Mouse (Mus musculus) right cerebral cortex, postnatal 4 days (tissue): Measurements from ENCODE around the gene Olfr1371.

Source experiments
- DNase-seq: peaks from one replicate; pipeline ENCODE4 v3.0.0-alpha.2; 2022

The Olfr1371 gene

GRCm38 (mm10) chr11:52213887-52214286 lies at the start of gene Olfr1371:
TSS of gene Olfr1371 (minus strand) at chr11:52213987.
- DNase-seq, result no peak

DNA sequence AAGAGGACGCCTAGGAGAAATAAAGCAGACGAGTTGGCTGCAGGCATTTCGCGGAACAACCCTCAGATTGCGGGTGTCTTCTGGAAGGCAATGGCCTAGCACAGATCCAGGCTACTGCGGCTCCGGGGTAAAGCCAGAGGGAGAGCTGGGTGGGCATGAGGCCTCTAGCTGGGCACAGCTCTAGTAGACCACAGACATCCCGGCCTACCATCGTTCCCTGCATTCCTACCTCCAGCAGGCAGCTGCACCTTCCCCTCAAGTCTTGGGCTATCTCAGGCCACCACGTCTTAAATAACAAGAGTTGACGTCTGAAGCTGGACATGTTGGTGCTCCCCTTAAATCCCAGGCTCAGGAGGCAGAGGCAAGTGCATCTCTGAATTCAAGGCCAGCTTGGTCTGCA lies 48.6 kb upstream of the Olfr1371 start:
- no peak for DNase-seq

- DNase-seq, result no peak
Observed at GRCm38 (mm10) chr11:52261937-52262336, 48.1 kb upstream of the Olfr1371 start.

DNA sequence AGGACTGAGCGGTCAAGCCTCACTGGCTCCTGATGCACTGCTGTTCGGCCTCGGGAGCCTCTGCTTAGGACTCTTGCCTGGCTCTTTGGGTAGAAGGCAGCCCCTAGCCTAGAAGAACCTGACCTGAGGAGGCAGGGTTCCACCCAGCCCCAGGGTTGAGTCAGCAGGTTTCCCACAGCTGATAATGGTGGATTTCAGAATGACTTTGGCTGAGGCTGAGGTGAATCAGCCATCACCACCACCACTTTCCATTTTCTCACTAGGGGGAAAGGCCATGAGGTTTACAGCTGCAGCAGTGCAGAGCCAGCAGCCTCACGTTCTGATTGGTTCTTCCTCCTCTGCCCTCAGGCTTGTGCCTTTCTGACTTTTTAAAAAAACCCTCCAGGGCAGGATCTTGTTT lies 47.1 kb upstream of the Olfr1371 start:
- DNase-seq, result no peak

DNA sequence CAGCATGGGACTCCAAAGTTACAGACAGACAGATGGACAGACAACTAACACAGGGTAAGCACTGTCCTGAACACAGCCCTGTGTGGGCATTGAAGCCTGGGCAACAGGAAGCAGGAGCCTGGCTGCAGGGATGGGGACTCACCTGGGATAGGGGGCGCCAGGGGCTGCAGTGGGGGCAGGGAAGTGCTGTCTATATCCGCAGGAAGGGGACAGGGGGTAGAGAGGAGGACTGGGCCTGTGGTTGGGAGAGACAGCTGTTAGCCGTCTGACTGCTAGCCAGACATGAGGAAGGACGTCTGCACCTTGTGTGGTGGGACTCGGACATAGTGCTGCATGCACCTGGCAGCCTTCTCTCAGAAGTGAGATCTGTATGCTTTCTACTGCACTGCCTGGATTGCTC lies 44.9 kb upstream of the Olfr1371 start:
- DNase-seq, result no peak

DNA sequence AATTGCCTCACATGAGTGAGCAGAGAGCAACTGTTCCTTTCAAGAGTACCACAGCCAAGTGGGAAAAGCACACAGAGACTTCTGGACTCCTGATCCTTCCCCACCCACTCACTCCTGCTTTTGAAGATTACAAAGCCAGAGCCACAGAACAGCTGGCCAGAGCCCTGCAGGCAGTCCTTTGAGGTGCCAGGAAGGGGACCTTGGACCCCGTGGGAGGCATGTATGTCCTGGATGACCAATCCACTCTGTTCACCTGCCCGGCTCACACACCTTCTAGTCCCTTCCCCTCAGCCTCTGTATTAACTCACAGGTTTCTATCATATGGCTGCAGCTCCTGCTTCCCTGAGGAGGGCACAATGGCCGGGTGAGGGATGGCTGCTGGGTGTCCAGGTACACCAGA lies 43.6 kb upstream of the Olfr1371 start:
- no peak for DNase-seq

GRCm38 (mm10) chr11:52255077-52255476 lies 41.3 kb upstream of the Olfr1371 start:
- no peak for DNase-seq

DNA sequence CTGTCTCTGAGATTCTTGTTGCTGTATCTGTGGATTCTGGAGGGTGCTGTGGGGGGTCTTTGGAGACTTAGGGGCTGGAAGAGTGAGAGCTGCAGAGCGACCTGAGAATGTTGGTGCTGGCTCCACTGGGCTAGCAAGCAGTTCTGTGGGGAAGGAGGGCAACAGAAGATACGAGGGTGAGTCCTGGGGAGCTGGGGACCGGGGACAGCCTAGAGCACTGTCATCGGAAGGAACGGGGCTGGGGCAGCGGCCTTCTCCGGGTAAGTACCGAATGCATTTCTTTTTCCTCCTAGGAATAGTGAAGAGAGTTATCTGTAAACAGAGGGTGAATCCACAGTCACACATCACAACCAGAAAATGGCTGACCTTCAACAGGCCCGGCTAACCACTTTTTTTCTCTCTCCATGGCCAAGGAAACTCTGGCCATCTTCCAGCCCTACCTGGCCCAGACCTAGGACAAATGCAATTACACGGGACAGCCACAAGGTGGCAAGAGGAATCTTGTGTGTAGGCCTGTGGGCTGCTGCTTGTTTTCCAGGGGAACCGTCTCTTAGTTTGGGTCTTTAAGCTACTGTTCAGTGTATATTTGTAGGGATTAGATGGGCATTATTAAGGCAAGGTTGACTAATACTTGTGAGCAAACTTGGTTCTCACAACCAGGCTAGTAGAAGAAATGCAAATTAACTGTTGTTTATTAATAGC lies 40.0 kb upstream of the Olfr1371 start:
- peak; percentile 49 for DNase-seq

GRCm38 (mm10) chr11:52252692-52253091 lies 38.9 kb upstream of the Olfr1371 start:
- DNase-seq, result no peak

GRCm38 (mm10) chr11:52251770-52252169 lies 38.0 kb upstream of the Olfr1371 start:
- DNase-seq, result no peak

DNA sequence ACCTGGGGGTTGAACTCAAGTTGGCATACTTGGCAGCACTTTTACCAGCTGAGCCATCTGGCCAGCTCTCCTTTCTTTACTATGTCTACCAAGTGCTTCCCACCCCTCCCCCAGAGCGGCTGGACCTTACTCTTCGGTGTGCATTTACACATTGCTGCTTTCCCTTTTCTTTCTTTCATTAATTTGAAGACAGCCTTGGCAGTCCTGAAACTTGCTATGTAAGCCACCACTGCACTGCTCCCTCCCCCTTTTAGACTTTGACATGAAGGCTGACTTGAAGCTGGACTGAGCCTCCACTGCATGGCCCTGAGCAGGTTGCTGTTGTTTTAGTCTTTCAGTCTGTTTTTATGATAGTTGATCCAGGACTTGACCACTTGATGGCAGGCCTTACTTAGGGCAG lies 35.7 kb upstream of the Olfr1371 start:
- DNase-seq, result no peak

- no peak for DNase-seq
Observed at GRCm38 (mm10) chr11:52240898-52241542, 27.2 kb upstream of the Olfr1371 start.

GRCm38 (mm10) chr11:52234509-52234908 lies 20.7 kb upstream of the Olfr1371 start:
- DNase-seq, result no peak

DNA sequence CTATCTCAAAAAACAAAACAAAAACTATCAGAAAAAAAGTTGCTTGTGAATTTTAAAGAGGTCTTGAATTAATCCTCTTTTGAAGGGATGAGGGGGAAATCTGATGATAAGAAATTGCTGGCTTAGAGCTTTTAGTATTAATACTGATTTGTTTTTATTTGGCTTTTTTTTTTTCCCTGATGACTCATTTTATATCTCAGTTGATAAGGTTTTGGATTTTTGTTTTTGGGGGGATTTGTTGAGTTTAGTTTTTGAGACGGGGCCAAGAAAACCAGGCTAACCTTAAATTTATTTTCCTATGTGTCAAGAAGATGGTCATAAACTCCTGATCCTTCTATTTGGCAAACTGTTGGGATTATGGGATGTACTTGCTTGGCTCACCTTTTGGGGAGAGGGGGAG lies 20.1 kb upstream of the Olfr1371 start:
- no peak for DNase-seq

- DNase-seq, result no peak
Observed at GRCm38 (mm10) chr11:52233043-52233653, 19.4 kb upstream of the Olfr1371 start.

DNA sequence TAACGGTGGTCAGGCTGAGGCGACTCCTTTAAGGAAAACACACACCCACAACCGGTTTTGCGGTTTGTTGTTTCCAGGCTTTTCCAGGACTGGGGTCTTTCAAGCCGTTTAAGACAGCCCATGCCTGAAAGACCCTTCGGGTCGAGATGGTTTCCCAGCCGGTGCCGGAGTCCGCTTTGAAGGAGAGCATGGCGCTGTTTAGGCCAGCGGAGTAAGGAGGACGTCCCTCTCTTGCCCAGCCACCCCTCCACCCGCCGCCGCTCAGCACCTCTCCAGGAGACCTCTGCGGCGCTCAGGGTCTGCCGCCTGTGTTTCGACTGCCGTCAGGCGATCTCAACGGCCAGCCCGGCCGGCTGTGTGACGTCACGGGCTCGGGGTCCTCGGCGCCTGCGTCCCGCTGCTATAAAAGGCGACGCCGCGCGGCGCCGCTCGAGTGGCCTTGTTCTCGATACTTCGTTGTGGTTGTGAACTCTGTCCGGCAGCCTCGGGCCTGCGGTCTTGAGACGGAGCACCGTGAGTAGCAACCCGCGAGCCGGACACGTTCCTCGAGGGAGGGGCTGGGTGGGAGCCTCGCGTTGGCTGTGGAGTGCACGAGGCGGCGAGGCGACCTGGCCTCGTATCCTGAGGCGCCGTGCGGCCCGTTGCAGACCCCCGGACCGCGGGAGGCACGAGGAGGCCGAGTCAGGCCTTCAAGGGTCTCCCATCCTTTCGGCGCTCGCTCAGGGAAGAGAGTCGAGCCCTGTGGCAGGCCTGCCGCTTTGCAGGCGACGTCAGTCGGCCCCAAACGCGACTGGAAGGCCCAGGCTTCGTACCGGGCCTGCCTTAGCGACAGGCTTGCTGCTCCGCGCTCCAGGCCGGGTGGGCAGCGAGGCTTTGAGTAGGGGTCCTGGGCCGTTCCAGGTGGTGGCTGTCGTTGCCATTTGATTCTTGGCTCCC lies 18.1 kb upstream of the Olfr1371 start, which contains the start of gene Skp1a:
TSS of gene Skp1a (plus strand) at position 390 of the 936 bp plus-strand sequence.
- DNase-seq, result peak; percentile 95

GRCm38 (mm10) chr11:52230694-52231093 lies 16.9 kb upstream of the Olfr1371 start:
- no peak for DNase-seq

DNA sequence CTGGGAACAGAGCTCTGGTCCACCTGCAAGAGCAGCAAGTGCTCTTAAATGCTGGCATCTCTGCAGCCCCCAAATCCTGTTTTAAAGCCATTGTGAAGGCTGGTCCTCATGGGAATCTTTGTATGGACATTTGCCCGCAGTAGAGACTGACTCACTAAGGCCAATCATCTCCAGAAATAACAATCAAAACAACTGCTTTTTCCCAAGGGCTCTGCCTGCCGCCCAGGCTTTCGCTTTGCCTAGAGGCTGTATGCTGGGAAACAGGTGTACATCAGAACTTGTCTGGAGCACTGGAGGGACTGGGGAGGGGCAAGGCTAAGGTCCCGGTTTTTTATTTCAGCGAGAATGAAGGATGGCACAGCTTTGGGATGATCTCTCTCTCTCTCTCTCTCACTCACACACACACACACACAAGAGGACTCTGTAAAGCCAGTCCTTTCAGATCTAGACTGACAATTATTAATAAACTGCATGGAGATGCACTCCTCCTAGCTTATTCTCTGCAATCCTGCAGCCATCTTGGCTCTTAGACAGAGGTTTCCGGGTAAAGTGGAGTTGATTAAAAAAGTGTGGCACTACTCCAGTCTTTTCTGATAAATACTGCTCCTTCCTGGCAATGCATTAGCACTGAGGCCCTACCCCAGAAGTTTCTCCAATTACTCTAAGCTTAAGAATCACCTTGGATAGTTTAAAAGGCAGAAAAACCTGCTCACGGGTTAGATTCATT lies 15.1 kb upstream of the Olfr1371 start:
- DNase-seq, result no peak

GRCm38 (mm10) chr11:52227466-52228226 lies 13.9 kb upstream of the Olfr1371 start:
- DNase-seq, result no peak

DNA sequence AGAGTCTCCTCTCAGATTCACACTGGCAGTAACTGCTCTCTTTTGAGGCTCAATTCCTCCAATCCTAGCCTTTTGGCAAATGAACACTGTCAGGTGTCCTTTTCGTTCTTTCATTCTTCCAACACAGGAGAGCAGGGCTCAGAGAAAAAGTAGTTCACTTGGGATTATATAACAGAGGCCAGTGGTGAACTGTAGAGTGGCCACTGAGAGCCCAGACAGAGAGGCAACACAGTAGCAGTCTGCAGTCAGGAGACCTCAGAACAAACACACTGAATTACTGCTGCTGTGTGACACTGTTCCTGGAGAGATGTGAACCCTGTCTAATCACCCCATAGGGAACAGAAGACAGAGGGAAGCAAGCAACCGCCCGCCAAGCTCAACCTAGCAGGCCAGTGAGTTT lies 13.3 kb upstream of the Olfr1371 start:
- DNase-seq, result no peak

DNA sequence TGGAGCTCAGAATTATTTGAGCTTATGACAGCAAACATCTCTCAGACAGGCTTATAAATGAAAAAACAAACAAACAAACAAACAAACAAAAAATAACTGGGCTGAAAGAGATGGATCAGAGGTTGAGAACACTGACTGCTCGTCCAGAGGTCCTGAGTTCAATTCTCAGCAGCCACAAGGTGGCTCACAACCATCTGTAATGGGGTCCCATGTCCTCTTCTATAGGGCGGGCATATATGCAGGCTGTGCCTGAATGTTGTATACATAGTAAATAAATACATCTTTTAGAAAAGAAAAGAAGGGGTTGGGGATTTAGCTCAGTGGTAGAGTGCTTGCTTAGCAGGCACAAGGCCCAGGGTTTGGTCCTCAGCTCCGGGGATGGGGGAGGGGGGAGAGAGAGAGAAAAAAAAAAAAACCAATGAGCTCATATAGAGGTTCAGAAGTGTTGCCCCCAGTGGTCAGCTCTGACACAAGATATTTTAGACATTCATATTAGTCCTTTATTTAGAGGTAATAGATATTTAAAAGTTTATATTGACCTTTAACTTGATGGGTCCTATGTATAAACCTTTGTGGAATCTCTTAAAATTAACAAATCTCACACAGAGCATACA lies 12.3 kb upstream of the Olfr1371 start:
- DNase-seq, result no peak
